ENCODE assay signal across 8 mouse cellular contexts in the genomic region with DNA sequence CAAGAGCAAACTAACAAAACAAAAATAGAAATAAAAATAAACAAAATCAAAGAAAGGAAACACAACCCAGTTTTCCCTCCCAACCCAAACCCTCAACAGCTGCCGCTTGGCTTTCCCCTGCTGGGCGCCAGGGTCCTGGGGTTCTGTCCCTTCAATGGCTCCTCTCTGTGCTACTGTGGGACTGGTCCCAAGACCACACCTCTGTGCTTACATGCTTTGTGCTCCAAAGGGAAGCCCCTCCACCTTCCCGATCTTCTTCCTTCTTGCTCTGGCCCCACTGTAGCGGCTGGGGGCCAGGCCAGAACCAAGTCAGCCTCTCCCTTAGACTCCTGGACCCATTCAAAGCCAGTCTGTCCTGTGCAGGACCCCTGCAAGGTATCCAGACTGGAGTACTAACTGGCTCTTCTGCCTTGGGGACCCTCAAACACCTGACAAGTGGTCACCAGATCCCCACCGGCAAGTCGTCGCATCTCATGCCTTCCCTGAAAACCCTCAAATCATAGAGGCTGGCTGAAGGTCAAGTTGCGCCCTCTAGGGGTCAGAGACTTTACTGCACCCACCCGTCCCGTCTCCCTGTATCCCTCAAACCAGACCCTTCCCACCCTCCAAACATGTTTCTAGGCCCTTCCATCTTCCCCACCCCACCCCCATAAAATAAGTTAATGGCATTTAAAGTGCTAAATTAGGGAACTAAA. TPM values are rescaled to one million over a fixed set of nuclear protein-coding genes. Genes with fewer than 3 reads are reported as not detected.
A peak's percentile ranks its signal among the peaks of the same experiment; 100 is the strongest.
DNase-seq lines count a peak whose midpoint lies in the region; ATAC-seq and TF ChIP-seq lines count a peak whose summit lies in the region.

No protein-coding gene starts in this region.

- peak overlapping the region; percentile 35; the same call in 1 of the 2 replicates for H3K27ac ChIP-seq in hindbrain, embryonic 13.5 days
- H3K27ac ChIP-seq in limb, embryonic 15.5 days: peak overlapping the region; percentile 43; the same call in 1 of the 2 replicates
- H3K27ac ChIP-seq in thymus, adult 2 months (ENCODE audit: control insufficient read depth, insufficient read depth, low read length): no peak overlapping the region

- no peaks in the 10 kb centered on the region for H3K9me3 ChIP-seq in hindbrain, embryonic 13.5 days
- no peaks in the 10 kb centered on the region for H3K9me3 ChIP-seq in limb, embryonic 15.5 days

- WGBS in hindbrain, embryonic 13.5 days: 23% methylated on average over 10 of the region's 10 CpGs
- WGBS in limb, embryonic 15.5 days: 31% methylated on average over 10 of the region's 10 CpGs
- 46% methylated on average over 10 of the region's 10 CpGs for WGBS in thymus, adult 2 months

- no peak overlapping the region for H3K4me3 ChIP-seq in hindbrain, embryonic 13.5 days
- no peak overlapping the region for H3K4me3 ChIP-seq in limb, embryonic 15.5 days
- no peak overlapping the region for H3K4me3 ChIP-seq in thymus, adult 2 months (ENCODE audit: control insufficient read depth, insufficient read depth, low read length)

- H3K36me3 ChIP-seq in hindbrain, embryonic 13.5 days: peaks cover 19% of the 10 kb centered on the region
- H3K36me3 ChIP-seq in limb, embryonic 15.5 days: no peaks in the 10 kb centered on the region
- no peaks in the 10 kb centered on the region for H3K36me3 ChIP-seq in thymus, adult 2 months (ENCODE audit: control insufficient read depth, insufficient read depth, low read length)

- no peak for ATAC-seq in hindbrain, embryonic 13.5 days (ENCODE audit: low FRiP score)
- ATAC-seq in limb, embryonic 15.5 days (ENCODE audit: insufficient number of reproducible peaks, low FRiP score, low TSS enrichment, low read depth): no peak

- DNase-seq in ovary, postnatal 10 days (ENCODE audit: low spot score): peak; percentile 54
- no peak for DNase-seq in ovary, adult 18-20 months (ENCODE audit: low spot score)
- peak; percentile 54 for DNase-seq in c-Kit-negative CD71-positive TER-119-positive erythroid progenitor cells, embryonic 14.5 days (ENCODE audit: low read depth, low spot score)
- DNase-seq in forelimb bud, embryonic 11.5 days (ENCODE audit: low read depth, low spot score): peak; percentile 74
- DNase-seq in natural killer cell, adult 2 months (ENCODE audit: low spot score in 2 of 2): peak; percentile 31 to 59
- peak; percentile 62 for DNase-seq in thymus, adult 2 months

- TF ChIP-seq POLR2A in thymus, adult 2 months (IDR thresholded peaks at IDR 0.05; ENCODE audit: control insufficient read depth, extremely low read depth, insufficient read depth, low read length, poor library complexity): no peak

- no peak overlapping the region for H3K4me2 ChIP-seq in hindbrain, embryonic 13.5 days
- no peak overlapping the region for H3K4me2 ChIP-seq in limb, embryonic 15.5 days

- no peak overlapping the region for H3K9ac ChIP-seq in hindbrain, embryonic 13.5 days
- H3K9ac ChIP-seq in limb, embryonic 15.5 days: no peak overlapping the region

- peaks cover 23% of the 10 kb centered on the region for H3K4me1 ChIP-seq in hindbrain, embryonic 13.5 days (replicated peaks)
- H3K4me1 ChIP-seq in limb, embryonic 15.5 days: peaks cover 14% of the 10 kb centered on the region
- H3K4me1 ChIP-seq in thymus, adult 2 months (replicated peaks; ENCODE audit: control insufficient read depth, insufficient read depth, low read length): peaks cover 48% of the 10 kb centered on the region

- H3K27me3 ChIP-seq in hindbrain, embryonic 13.5 days: no peaks in the 10 kb centered on the region
- no peaks in the 10 kb centered on the region for H3K27me3 ChIP-seq in limb, embryonic 15.5 days
- no peaks in the 10 kb centered on the region for H3K27me3 ChIP-seq in thymus, adult 2 months (ENCODE audit: control insufficient read depth, insufficient read depth, low read length)

- TF ChIP-seq CTCF in thymus, adult 2 months (IDR thresholded peaks at IDR 0.05; ENCODE audit: borderline replicate concordance, control insufficient read depth, extremely low read depth, insufficient read depth, low read length, poor library complexity): peak; percentile 78; the same call in 1 of the 2 replicates

RNA-seq across cellular contexts. Expression of a gene that starts 11.0 kb away (rescaled TPM):
- polyA plus RNA-seq in hindbrain, embryonic 13.5 days (2015; fragmentation: Nextera tagmentation; extraction: Ambion mirVana): 0.96 and 1.2 TPM in 2 replicates
- 0.93 and 1.1 TPM in 2 replicates for polyA plus RNA-seq in limb, embryonic 15.5 days (2015; fragmentation: Nextera tagmentation; extraction: Ambion mirVana)
- polyA plus RNA-seq in thymus, adult 2 months (2012; rRNA removed): not detected in 2 replicates
